Comparison of ENCODE assay signal across 8 mouse cellular contexts in the genomic region with DNA sequence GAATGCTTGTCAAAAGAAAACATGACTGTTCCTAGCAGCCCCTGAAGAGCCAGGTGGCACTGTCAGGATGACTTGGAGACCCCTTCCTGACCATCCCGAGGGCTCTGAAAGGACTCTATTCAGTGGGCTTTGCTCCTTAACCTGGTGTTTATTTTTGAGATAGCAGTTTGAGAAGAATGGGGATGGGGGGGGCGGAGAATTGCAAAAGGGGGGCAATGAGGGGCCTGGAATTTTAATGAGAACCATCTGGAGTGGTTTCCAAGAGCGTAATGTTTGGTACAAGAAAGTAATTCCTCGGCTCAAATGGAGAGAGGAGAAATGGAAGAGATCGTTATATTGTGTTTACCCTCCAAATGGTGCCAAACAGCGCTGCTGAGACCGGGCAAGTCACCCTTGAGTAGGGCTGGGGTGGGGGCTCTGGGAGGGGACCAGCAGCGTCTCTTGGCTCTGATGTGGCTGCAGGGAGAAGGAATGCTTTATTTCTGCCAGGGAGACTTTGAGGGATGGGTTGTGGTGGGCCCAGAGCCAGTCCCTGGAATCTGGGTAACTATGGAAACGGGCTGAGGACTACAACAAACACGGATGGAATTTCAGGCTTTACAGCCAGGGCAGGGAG. TPM values are rescaled to one million over a fixed set of nuclear protein-coding genes. Genes with fewer than 3 reads are reported as not detected.
A peak's percentile ranks its signal among the peaks of the same experiment; 100 is the strongest.
DNase-seq lines count a peak whose midpoint lies in the region; ATAC-seq and TF ChIP-seq lines count a peak whose summit lies in the region.

No protein-coding gene starts in this region.

- peak overlapping the region; percentile 41 for H3K9ac ChIP-seq in forebrain, embryonic 11.5 days (ENCODE audit: low read length)
- no peak overlapping the region for H3K9ac ChIP-seq in heart, postnatal 0 days (replicated peaks; ENCODE audit: low read depth, low read length)

- WGBS in forebrain, embryonic 11.5 days: 8% methylated on average over 10 of the region's 10 CpGs
- 14% methylated on average over 10 of the region's 10 CpGs for WGBS in heart, postnatal 0 days

- TF ChIP-seq CTCF in heart, postnatal 0 days (IDR thresholded peaks at IDR 0.05; ENCODE audit: low read depth): no peak

- DNase-seq in right cerebral cortex, postnatal 14 days: peak; percentile 31
- no peak for DNase-seq in right cerebral cortex, adult 2 months (ENCODE audit: low spot score in 2 of 2)
- DNase-seq in forebrain, embryonic 11.5 days (ENCODE audit: low spot score): peak; percentile 77
- DNase-seq in heart, postnatal 0 days (ENCODE audit: low spot score): peak; percentile 86
- peak; percentile 84 for DNase-seq in kidney, postnatal 14 days
- DNase-seq in mesoderm, embryonic 11.5 days (ENCODE audit: low read depth, low spot score): peak; percentile 94
- peak; percentile 79 for DNase-seq in testis, postnatal 10 days (ENCODE audit: low spot score)
- DNase-seq in cerebellum, adult 8-10 months: no peak

- no peak overlapping the region; the same call in 1 of the 2 replicates for H3K4me3 ChIP-seq in forebrain, embryonic 11.5 days (ENCODE audit: low read depth, low read length)
- H3K4me3 ChIP-seq in heart, postnatal 0 days (ENCODE audit: low read depth, low read length): 0 out of 2 replicates have a peak overlapping the region, but pooled peaks have one; percentile 10

- peak overlapping the region; percentile 33; the same call in 1 of the 2 replicates for H3K4me2 ChIP-seq in forebrain, embryonic 11.5 days (ENCODE audit: low read depth, low read length, severe bottlenecking)
- H3K4me2 ChIP-seq in heart, postnatal 0 days (ENCODE audit: low read depth, low read length): peak overlapping the region; percentile 46

- peak overlapping the region; percentile 78 for H3K27ac ChIP-seq in forebrain, embryonic 11.5 days (ENCODE audit: low read depth, low read length)
- peak overlapping the region; percentile 68 for H3K27ac ChIP-seq in heart, postnatal 0 days (ENCODE audit: low read depth)

- H3K9me3 ChIP-seq in forebrain, embryonic 11.5 days (ENCODE audit: control insufficient read depth, low read length): no peaks in the 10 kb centered on the region
- H3K9me3 ChIP-seq in heart, postnatal 0 days (replicated peaks; ENCODE audit: control insufficient read depth, low read length): no peaks in the 10 kb centered on the region

- TF ChIP-seq EP300 in heart, postnatal 0 days (IDR thresholded peaks at IDR 0.05; ENCODE audit: low read depth): no peak

- no peaks in the 10 kb centered on the region for H3K36me3 ChIP-seq in forebrain, embryonic 11.5 days (ENCODE audit: control insufficient read depth, insufficient read depth, low read length)
- no peaks in the 10 kb centered on the region for H3K36me3 ChIP-seq in heart, postnatal 0 days (replicated peaks; ENCODE audit: control insufficient read depth, insufficient read depth, low read length)

- no peaks in the 10 kb centered on the region for H3K27me3 ChIP-seq in forebrain, embryonic 11.5 days (ENCODE audit: control insufficient read depth, insufficient read depth, low read length)
- H3K27me3 ChIP-seq in heart, postnatal 0 days (ENCODE audit: control insufficient read depth, insufficient read depth, low read length): no peaks in the 10 kb centered on the region

- peak; percentile 74 for ATAC-seq in forebrain, embryonic 11.5 days (replicated peaks; ENCODE audit: low FRiP score)
- peak; percentile 73 for ATAC-seq in heart, postnatal 0 days (ENCODE audit: insufficient read depth, low read depth)

- peaks cover 17% of the 10 kb centered on the region for H3K4me1 ChIP-seq in forebrain, embryonic 11.5 days (replicated peaks; ENCODE audit: control insufficient read depth, insufficient read depth, low read length)
- H3K4me1 ChIP-seq in heart, postnatal 0 days (ENCODE audit: control insufficient read depth, insufficient read depth): peaks cover 31% of the 10 kb centered on the region

RNA-seq across cellular contexts. Expression of gene Cep63, which starts 17.3 kb away (rescaled TPM):
- polyA plus RNA-seq in forebrain, embryonic 11.5 days (2014; fragmentation: Nextera tagmentation; extraction: Ambion mirVana): 51.4 and 53.2 TPM in 2 replicates
- total RNA-seq in heart, postnatal 0 days (2014; rRNA removed; ENCODE audit: low replicate concordance): 4.7 and 5.2 TPM in 2 replicates
- polyA plus RNA-seq in heart, postnatal 0 days (2015; fragmentation: Nextera tagmentation; extraction: Ambion mirVana): 40.4 and 45.3 TPM in 2 replicates

RNA-seq across cellular contexts. Expression of gene Anapc13, which starts 17.5 kb away (rescaled TPM):
- polyA plus RNA-seq in forebrain, embryonic 11.5 days (2014; fragmentation: Nextera tagmentation; extraction: Ambion mirVana): 166 and 173 TPM in 2 replicates
- 28.9 and 43.9 TPM in 2 replicates for total RNA-seq in heart, postnatal 0 days (2014; rRNA removed; ENCODE audit: low replicate concordance)
- polyA plus RNA-seq in heart, postnatal 0 days (2015; fragmentation: Nextera tagmentation; extraction: Ambion mirVana): 322 and 335 TPM in 2 replicates

Comparison
In these comparisons a context has a peak if more than half of its experiments do, and no peak if none do; other contexts are left out.
1. DNase-seq: peak in right cerebral cortex, postnatal 14 days (single experiment), forebrain, embryonic 11.5 days (single experiment), heart, postnatal 0 days (single experiment), kidney, postnatal 14 days (single experiment), mesoderm, embryonic 11.5 days (single experiment) and testis, postnatal 10 days (single experiment); none in right cerebral cortex, adult 2 months (0 of 2) and cerebellum, adult 8-10 months (single experiment).